Mouse (Mus musculus): ENCODE measurements around the gene Hs6st2. TPM values are rescaled to one million over a fixed set of nuclear protein-coding genes. Genes with fewer than 3 reads are reported as not detected.

The Hs6st2 gene
- polyA plus RNA-seq (2017; shearing (Covaris generic)), result under 1 TPM in 1 of 2 experiments, not detected in 1; 0.29 TPM

GRCm38 (mm10) chrX:51681756-51682155, at the start of gene Hs6st2:
Gene Hs6st2 (minus strand): TSS chrX:51681856.

Other genes starting within 250 kb of the Hs6st2 start
- gene Usp26, start 119.4 kb upstream of the Hs6st2 start, polyA plus RNA-seq (2017; shearing (Covaris generic)), result not detected

Data from activated CD4-positive, CD25-positive, alpha-beta regulatory T cell (primary cell).